Comparison of ENCODE assay signal across 12 mouse cellular contexts in the genomic region with DNA sequence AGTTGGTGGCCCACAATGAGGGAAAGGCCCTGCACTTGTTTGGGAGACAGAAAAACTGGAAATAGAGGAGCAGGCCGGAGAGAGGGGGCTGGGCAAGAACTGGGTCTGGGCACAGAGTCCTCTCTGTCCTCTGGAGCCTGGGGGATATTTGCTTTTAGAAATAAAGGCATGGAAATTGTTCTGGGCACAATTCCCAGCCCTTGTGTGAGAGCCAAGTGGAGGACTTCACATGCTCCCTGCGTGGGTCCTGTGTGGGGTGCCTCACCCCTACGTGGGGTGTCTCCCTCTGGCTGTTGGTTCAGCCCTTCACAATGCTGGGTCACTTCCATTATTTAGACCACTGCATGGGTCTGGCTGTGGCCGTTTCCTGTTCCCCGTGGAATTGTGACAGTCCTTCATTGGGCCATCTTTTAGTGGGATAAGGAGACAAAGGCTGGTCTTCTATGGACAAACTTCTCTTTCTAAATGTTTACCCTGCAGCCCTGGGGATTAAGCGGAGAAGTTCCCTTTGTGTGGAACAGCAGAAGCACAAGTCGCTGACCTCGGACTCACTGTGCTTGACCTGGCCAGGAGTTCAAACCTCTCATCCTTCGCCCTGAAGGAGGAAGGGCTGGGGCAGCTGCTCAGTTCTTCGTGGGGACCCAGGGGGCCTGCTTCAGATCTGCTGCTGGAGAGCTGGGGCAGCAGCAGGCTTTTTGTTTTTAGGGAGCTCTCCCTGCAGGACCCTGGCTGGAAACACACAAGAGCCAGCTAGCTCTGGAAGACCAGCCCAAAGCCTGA. TPM values are rescaled to one million over a fixed set of nuclear protein-coding genes. Genes with fewer than 3 reads are reported as not detected.
DNase-seq lines count a peak whose midpoint lies in the region; ATAC-seq lines count a peak whose summit lies in the region.
"Had no signal": no experiment of that assay in that cellular context is flagged by ENCODE, and none has a peak within 500 bp of the region (broad histone marks: within the 10 kb centered on the region; RNA-seq: fewer than 3 reads in every experiment).

No protein-coding gene starts in this region.

- no peaks in the 10 kb centered on the region for H3K9me3 ChIP-seq in neural tube, embryonic 14.5 days (ENCODE audit: control insufficient read depth, low read length)
- no peaks in the 10 kb centered on the region for H3K9me3 ChIP-seq in neural tube, embryonic 15.5 days (replicated peaks)
- no peaks in the 10 kb centered on the region for H3K9me3 ChIP-seq in heart, embryonic 11.5 days (replicated peaks; ENCODE audit: control insufficient read depth, low read length)
- H3K9me3 ChIP-seq: heart, embryonic 13.5 days had no signal

- peak; percentile 14; the same call in 1 of the 2 replicates for ATAC-seq in neural tube, embryonic 14.5 days (ENCODE audit: low read depth)
- ATAC-seq in neural tube, embryonic 15.5 days (ENCODE audit: low FRiP score) = no peak
- no peak for ATAC-seq in heart, embryonic 11.5 days (replicated peaks; ENCODE audit: insufficient number of reproducible peaks, low FRiP score, low TSS enrichment)

- WGBS in neural tube, embryonic 14.5 days = 23% methylated on average over 10 of the region's 10 CpGs
- WGBS in neural tube, embryonic 15.5 days = 20% methylated on average over 10 of the region's 10 CpGs
- WGBS in heart, embryonic 11.5 days (ENCODE audit: insufficient replicate concordance) = 34% methylated on average over 10 of the region's 10 CpGs

- no peak overlapping the region for H3K4me2 ChIP-seq in neural tube, embryonic 14.5 days (ENCODE audit: low read depth, low read length)
- H3K4me2 ChIP-seq in neural tube, embryonic 15.5 days = no peak overlapping the region
- no peak overlapping the region for H3K4me2 ChIP-seq in heart, embryonic 11.5 days
- H3K4me2 ChIP-seq: heart, embryonic 13.5 days had no signal

- no peak overlapping the region for H3K27ac ChIP-seq in neural tube, embryonic 14.5 days (ENCODE audit: low read depth, low read length)
- H3K27ac ChIP-seq in neural tube, embryonic 15.5 days (replicated peaks) = no peak overlapping the region
- H3K27ac ChIP-seq in heart, embryonic 11.5 days (ENCODE audit: low read depth, low read length) = no peak overlapping the region
- H3K27ac ChIP-seq: heart, embryonic 13.5 days had no signal

- peaks cover 16% of the 10 kb centered on the region; the same call in 1 of the 2 replicates for H3K4me1 ChIP-seq in neural tube, embryonic 14.5 days (ENCODE audit: control insufficient read depth, insufficient read depth, low read length)
- H3K4me1 ChIP-seq in neural tube, embryonic 15.5 days = peaks cover 31% of the 10 kb centered on the region
- peaks cover 8% of the 10 kb centered on the region; the same call in 1 of the 2 replicates for H3K4me1 ChIP-seq in heart, embryonic 11.5 days (ENCODE audit: control insufficient read depth, insufficient read depth, low read length)

- H3K27me3 ChIP-seq in neural tube, embryonic 14.5 days (ENCODE audit: control insufficient read depth, insufficient read depth, low read length) = peaks cover 22% of the 10 kb centered on the region
- peaks cover 92% of the 10 kb centered on the region for H3K27me3 ChIP-seq in neural tube, embryonic 15.5 days (replicated peaks)
- H3K27me3 ChIP-seq in heart, embryonic 11.5 days (ENCODE audit: control insufficient read depth, insufficient read depth, low read length) = peaks cover 91% of the 10 kb centered on the region

- no peak overlapping the region for H3K4me3 ChIP-seq in neural tube, embryonic 14.5 days (ENCODE audit: low read depth, low read length)
- no peak overlapping the region for H3K4me3 ChIP-seq in neural tube, embryonic 15.5 days (replicated peaks)
- H3K4me3 ChIP-seq in heart, embryonic 11.5 days (ENCODE audit: low read depth, low read length) = no peak overlapping the region
- H3K4me3 ChIP-seq: heart, embryonic 13.5 days had no signal

- DNase-seq in adrenal gland, postnatal 10 days = peak; percentile 8
- no peak for DNase-seq in adrenal gland, adult 2 months
- DNase-seq in left cerebral cortex, adult 11 months (ENCODE audit: low spot score) = peak; percentile 38
- no peak for DNase-seq in gastrocnemius, postnatal 10 days
- no peak for DNase-seq in heart, postnatal 4 days

- H3K36me3 ChIP-seq in neural tube, embryonic 14.5 days (ENCODE audit: control insufficient read depth, insufficient read depth, low read length) = no peaks in the 10 kb centered on the region
- no peaks in the 10 kb centered on the region for H3K36me3 ChIP-seq in neural tube, embryonic 15.5 days
- H3K36me3 ChIP-seq in heart, embryonic 11.5 days (ENCODE audit: control insufficient read depth, insufficient read depth, low read length) = no peaks in the 10 kb centered on the region
- H3K36me3 ChIP-seq: heart, embryonic 13.5 days had no signal

- H3K9ac ChIP-seq in neural tube, embryonic 14.5 days (replicated peaks; ENCODE audit: low read depth, low read length) = no peak overlapping the region
- no peak overlapping the region for H3K9ac ChIP-seq in neural tube, embryonic 15.5 days (replicated peaks)
- no peak overlapping the region for H3K9ac ChIP-seq in heart, embryonic 11.5 days (ENCODE audit: low read depth, low read length)
- H3K9ac ChIP-seq: heart, embryonic 13.5 days had no signal

RNA-seq across cellular contexts. Expression of gene Neurog1, which starts 25.6 kb away (rescaled TPM):
- total RNA-seq in adrenal gland, postnatal 10 days (2021) = not detected
- not detected for total RNA-seq in adrenal gland, adult 2 months (2021)
- polyA plus RNA-seq in adrenal gland, adult 2 months (2012; rRNA removed) = not detected in 2 replicates
- polyA plus RNA-seq in neural tube, embryonic 14.5 days (2014; fragmentation: Nextera tagmentation; extraction: Ambion mirVana) = 0.15 and 0.16 TPM in 2 replicates
- polyA plus RNA-seq in neural tube, embryonic 15.5 days (2015; fragmentation: Nextera tagmentation; extraction: Ambion mirVana) = 0.18 TPM in 1 of 2 replicates, not detected in the other
- total RNA-seq in gastrocnemius, postnatal 10 days (2021) = not detected
- not detected for total RNA-seq in heart, postnatal 4 days (2021)
- polyA plus RNA-seq in heart, embryonic 11.5 days (2014; fragmentation: Nextera tagmentation; extraction: Ambion mirVana) = 0.09 TPM in 1 of 2 replicates, not detected in the other
- total RNA-seq: left cerebral cortex, adult 8-10 months; megakaryocyte-erythroid progenitor cell, adult 5-6 weeks had no signal
- polyA plus RNA-seq: heart, embryonic 13.5 days; spleen, adult 2 months had no signal

RNA-seq across cellular contexts. Expression of gene Tifab, which starts 47.7 kb away (rescaled TPM):
- 1 to 10 TPM; 1.8 TPM for total RNA-seq in adrenal gland, postnatal 10 days (2021)
- 1 to 10 TPM; 2.3 to 2.9 TPM for total RNA-seq in adrenal gland, adult 2 months (2021)
- polyA plus RNA-seq in adrenal gland, adult 2 months (2012; rRNA removed) = 5.0 and 5.5 TPM in 2 replicates
- 0.28 and 0.68 TPM in 2 replicates for polyA plus RNA-seq in neural tube, embryonic 14.5 days (2014; fragmentation: Nextera tagmentation; extraction: Ambion mirVana)
- 1.1 and 2.3 TPM in 2 replicates for polyA plus RNA-seq in neural tube, embryonic 15.5 days (2015; fragmentation: Nextera tagmentation; extraction: Ambion mirVana)
- total RNA-seq in gastrocnemius, postnatal 10 days (2021) = 1 to 10 TPM in 1 of 2 experiments, under 1 TPM in 1; 0.45 to 1.2 TPM
- under 1 TPM; 0.65 to 0.69 TPM for total RNA-seq in heart, postnatal 4 days (2021)
- 0.33 and 0.55 TPM in 2 replicates for polyA plus RNA-seq in heart, embryonic 11.5 days (2014; fragmentation: Nextera tagmentation; extraction: Ambion mirVana)

Comparison
In these comparisons a context has a peak if more than half of its experiments do, and no peak if none do; other contexts are left out.
1. DNase-seq: peak in adrenal gland, postnatal 10 days (single experiment) and left cerebral cortex, adult 11 months (single experiment); none in adrenal gland, adult 2 months (single experiment), gastrocnemius, postnatal 10 days (single experiment) and heart, postnatal 4 days (single experiment).